Mouse (Mus musculus) midbrain, embryonic 16.5 days (tissue): Measurements from ENCODE around the gene Ryr1. TPM values are rescaled to one million over a fixed set of nuclear protein-coding genes. Genes with fewer than 3 reads are reported as not detected.
"Not testable (repeated sequence)": the region's sequence is repeated elsewhere in the genome, so short reads cannot be mapped to it uniquely, and the experiment has no call there.

Experiments
- ATAC-seq: fragments of 200-750 bp; cut with Nextera tagmentation; 2 replicates; pipeline ENCODE4 v1.8.0; 2017; ENCODE audit warnings: moderate TSS enrichment
- H3K27ac ChIP-seq: fragments of 300-500 bp; sonication (generic); 2 replicates; pipeline ENCODE4 v1.5.1; 2014; ENCODE audit warnings: mild to moderate bottlenecking, low read length, mixed read lengths
- H3K27me3 ChIP-seq: fragments of 300-500 bp; sonication (generic); 2 replicates; pipeline ENCODE4 v1.6.1; 2014; ENCODE audit warnings: low read depth, low read length, mixed read lengths; ENCODE audit not compliant: control insufficient read depth, insufficient read depth
- H3K36me3 ChIP-seq: fragments of 300-500 bp; sonication (generic); 2 replicates; pipeline ENCODE4 v1.6.1; 2014; ENCODE audit warnings: mild to moderate bottlenecking, low read length, moderate library complexity, mixed read lengths; ENCODE audit not compliant: control insufficient read depth, insufficient read depth
- H3K4me1 ChIP-seq: fragments of 300-500 bp; sonication (generic); 2 replicates; pipeline ENCODE4 v1.6.1; 2014; ENCODE audit warnings: mild to moderate bottlenecking, low read length, mixed read lengths; ENCODE audit not compliant: control insufficient read depth, insufficient read depth
- H3K4me2 ChIP-seq: fragments of 300-500 bp; sonication (generic); 2 replicates; pipeline ENCODE4 v1.6.1; 2014; ENCODE audit warnings: mild to moderate bottlenecking, low read length, mixed read lengths
- H3K4me3 ChIP-seq: fragments of 300-500 bp; sonication (generic); 2 replicates; pipeline ENCODE4 v1.5.1; 2014; ENCODE audit warnings: low read depth, mild to moderate bottlenecking, low read length, moderate library complexity, mixed read lengths
- H3K9ac ChIP-seq: fragments of 300-500 bp; sonication (generic); 2 replicates; pipeline ENCODE4 v1.6.1; 2014; ENCODE audit warnings: low read depth, low read length, mixed read lengths
- H3K9me3 ChIP-seq: fragments of 300-500 bp; sonication (generic); replicated peaks from 2 replicates; pipeline ENCODE4 v1.6.1; 2014; ENCODE audit warnings: mild to moderate bottlenecking, low read length, mixed read lengths; ENCODE audit not compliant: control insufficient read depth, poor library complexity, severe bottlenecking
- WGBS: fragments of 180-500 bp; shearing (Covaris S2); extraction: QIAGEN DNeasy Blood & Tissue Kit; methylation state at CpG from one replicate; pipeline ENCODE4 v1.1.7; 2014; 5-methylcytosine and 5-hydroxymethylcytosine counted together
- polyA plus RNA-seq: library from polyadenylated mRNA; unstranded; fragments of >200 nt; fragmentation: Nextera tagmentation; extraction: Ambion mirVana; gene quantifications from 2 replicates; pipeline ENCODE4 v1.2.1, GENCODE M21; 2015

The Ryr1 gene
- polyA plus RNA-seq, 1 experiment from 2014 or later: 14.4 TPM

- Histone ChIP-seq H3K27ac (no peak overlapping the region), H3K36me3 (no peaks in the 10 kb centered on the region), H3K9ac (no peak overlapping the region), H3K4me3 (no peak overlapping the region), H3K4me2 (no peak overlapping the region), H3K27me3 (no peaks in the 10 kb centered on the region), H3K4me1 (peaks cover 6% of the 10 kb centered on the region), H3K9me3 (no peaks in the 10 kb centered on the region)
- ATAC-seq: no peak
- 63% methylated on average over 10 of the region's 10 CpGs for WGBS
Measured at GRCm38 (mm10) chr7:29151486-29151885, 26.5 kb upstream of the Ryr1 start.

DNA sequence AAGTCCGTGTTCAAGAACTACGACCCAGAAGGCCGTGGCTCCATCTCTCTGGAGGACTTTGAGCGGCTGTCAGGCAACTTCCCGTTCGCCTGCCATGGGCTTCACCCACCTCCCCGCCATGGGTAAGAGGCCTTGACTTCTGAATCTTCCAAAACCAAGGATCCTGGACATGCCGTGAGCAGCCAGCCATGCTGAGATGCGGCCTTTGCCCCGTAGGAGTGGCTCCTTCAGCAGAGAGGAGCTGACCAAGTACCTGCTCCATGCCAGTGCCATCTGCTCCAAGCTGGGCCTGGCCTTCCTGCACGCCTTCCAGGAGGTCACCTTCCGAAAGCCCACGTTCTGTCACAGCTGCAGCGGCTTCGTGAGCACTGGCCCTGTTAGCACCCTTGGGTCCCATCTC is 23.8 kb upstream of the Ryr1 start:
- WGBS: 90% methylated on average over 15 of the region's 15 CpGs

DNA sequence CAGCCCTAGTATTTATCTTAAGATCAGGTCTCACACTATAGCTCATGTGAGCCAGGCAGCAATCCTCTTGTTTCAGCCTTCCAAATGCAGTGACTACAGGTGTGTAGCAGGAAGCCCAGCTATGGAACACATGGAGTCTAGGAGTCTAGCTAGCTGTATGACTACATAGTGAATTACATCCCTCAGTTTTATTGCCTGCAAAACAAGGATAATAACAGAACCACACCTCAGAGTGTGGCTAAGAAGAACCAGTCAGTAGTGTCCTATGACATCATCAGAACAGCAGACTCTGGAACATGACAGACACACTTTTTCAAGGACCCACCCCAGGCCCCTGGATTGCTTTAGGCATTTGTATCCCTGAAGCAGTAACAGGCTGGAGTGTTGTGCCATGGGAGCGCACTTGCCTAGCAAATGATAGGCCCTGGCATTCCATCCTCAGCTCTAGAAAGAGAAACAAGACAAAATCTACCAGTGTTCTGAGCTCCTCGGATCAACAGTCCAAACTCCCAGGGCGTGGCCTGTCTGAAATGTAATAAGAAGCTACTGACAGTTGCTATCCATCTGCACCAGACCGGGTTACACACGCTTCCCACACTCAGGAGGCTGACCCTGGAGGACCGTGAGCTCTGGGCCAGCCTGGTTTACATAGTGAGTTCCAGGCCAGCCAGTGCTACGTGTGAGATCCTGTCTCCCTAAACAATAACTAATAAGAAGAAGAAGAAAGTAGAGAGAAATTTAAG is 21.8 kb upstream of the Ryr1 start:
- no peaks in the 10 kb centered on the region for H3K4me1 ChIP-seq
- no peaks in the 10 kb centered on the region for H3K36me3 ChIP-seq
- H3K27me3 ChIP-seq: no peaks in the 10 kb centered on the region
- 87% methylated on average over 7 of the region's 7 CpGs for WGBS
- H3K9me3 ChIP-seq: no peaks in the 10 kb centered on the region
- no peak overlapping the region for H3K27ac ChIP-seq
- no peak for ATAC-seq
- no peak overlapping the region for H3K9ac ChIP-seq
- H3K4me3 ChIP-seq: no peak overlapping the region
- H3K4me2 ChIP-seq: no peak overlapping the region

More for the DNA sequence above, 23.8 kb upstream of the Ryr1 start:
- Histone ChIP-seq H3K4me3 (no peak overlapping the region), H3K27ac (no peak overlapping the region), H3K27me3 (no peaks in the 10 kb centered on the region), H3K9ac (no peak overlapping the region), H3K36me3 (no peaks in the 10 kb centered on the region), H3K4me1 (no peaks in the 10 kb centered on the region), H3K4me2 (no peak overlapping the region), H3K9me3 (no peaks in the 10 kb centered on the region)
- no peak for ATAC-seq

- WGBS: 90% methylated on average over 4 of the region's 4 CpGs
- H3K36me3 ChIP-seq: no peaks in the 10 kb centered on the region
- no peaks in the 10 kb centered on the region for H3K27me3 ChIP-seq
- H3K4me2 ChIP-seq: no peak overlapping the region
- no peak overlapping the region for H3K9ac ChIP-seq
- no peaks in the 10 kb centered on the region for H3K4me1 ChIP-seq
- no peak overlapping the region for H3K27ac ChIP-seq
- ATAC-seq: no peak
- H3K9me3 ChIP-seq: no peaks in the 10 kb centered on the region
- no peak overlapping the region for H3K4me3 ChIP-seq
Measured at GRCm38 (mm10) chr7:29144006-29144405, 19.0 kb upstream of the Ryr1 start.

DNA sequence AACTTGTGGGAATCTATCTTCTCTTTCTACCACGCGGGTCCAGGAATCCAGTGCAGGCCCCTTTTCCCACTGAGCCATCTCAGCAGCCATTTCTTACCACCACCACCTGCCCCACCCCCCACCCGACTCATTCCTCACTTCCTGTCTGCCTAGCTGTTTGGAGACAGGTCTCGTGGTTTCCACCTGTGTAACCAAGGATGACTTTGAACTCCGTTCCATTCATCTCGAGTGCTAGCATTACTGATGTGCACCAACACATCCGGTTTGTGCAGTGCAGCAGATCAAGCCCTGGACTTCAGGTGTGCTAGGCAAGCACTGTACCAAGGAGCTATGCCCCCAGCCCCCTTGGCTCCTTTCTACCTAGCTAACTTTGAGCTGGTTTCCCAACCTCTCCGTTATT is 16.4 kb upstream of the Ryr1 start:
- no peak overlapping the region for H3K4me3 ChIP-seq
- no peak overlapping the region for H3K27ac ChIP-seq
- H3K9me3 ChIP-seq: no peaks in the 10 kb centered on the region
- no peak overlapping the region for H3K9ac ChIP-seq
- ATAC-seq: no peak
- no peaks in the 10 kb centered on the region for H3K27me3 ChIP-seq
- no peaks in the 10 kb centered on the region for H3K36me3 ChIP-seq
- H3K4me1 ChIP-seq: no peaks in the 10 kb centered on the region
- no peak overlapping the region for H3K4me2 ChIP-seq
- WGBS: 88% methylated on average over 8 of the region's 8 CpGs

- not testable (repeated sequence) for ATAC-seq
Measured at GRCm38 (mm10) chr7:29139237-29139636, 14.3 kb upstream of the Ryr1 start.

GRCm38 (mm10) chr7:29137429-29137828 is 12.4 kb upstream of the Ryr1 start:
- peaks cover 3% of the 10 kb centered on the region for H3K27me3 ChIP-seq
- H3K4me1 ChIP-seq: peaks cover 5% of the 10 kb centered on the region; the same call in 1 of the 2 replicates
- H3K4me3 ChIP-seq: no peak overlapping the region
- no peak for ATAC-seq
- H3K27ac ChIP-seq: no peak overlapping the region
- H3K9me3 ChIP-seq: no peaks in the 10 kb centered on the region
- no peak overlapping the region for H3K4me2 ChIP-seq
- no peaks in the 10 kb centered on the region for H3K36me3 ChIP-seq
- 51% methylated on average over 16 of the region's 16 CpGs for WGBS
- H3K9ac ChIP-seq: no peak overlapping the region

More at GRCm38 (mm10) chr7:29139237-29139636, 14.3 kb upstream of the Ryr1 start:
- H3K4me3 ChIP-seq, H3K4me1 ChIP-seq, H3K27ac ChIP-seq, H3K9ac ChIP-seq, H3K27me3 ChIP-seq, H3K9me3 ChIP-seq, H3K4me2 ChIP-seq, H3K36me3 ChIP-seq: not testable (repeated sequence)
- 92% methylated on average over 3 of the region's 4 CpGs for WGBS

GRCm38 (mm10) chr7:29134693-29135386 is 9.9 kb upstream of the Ryr1 start, which contains the start of gene Rasgrp4:
Gene Rasgrp4, plus strand, starts transcription at chr7:29134851.
- Histone ChIP-seq H3K4me3 (peak within 1 kb of the TSS; percentile 28), H3K27ac (no peak within 1 kb of the TSS), H3K4me2 (peak within 1 kb of the TSS; percentile 58), H3K9me3 (no peaks in the 10 kb centered on the region), H3K27me3 (peaks cover 3% of the 10 kb centered on the region), H3K9ac (peak within 1 kb of the TSS; percentile 48; the same call in 1 of the 2 replicates), H3K36me3 (no peaks in the 10 kb centered on the region), H3K4me1 (peaks cover 5% of the 10 kb centered on the region; the same call in 1 of the 2 replicates)
- no peak for ATAC-seq
- 3% methylated on average over 16 of the region's 20 CpGs for WGBS

- H3K27me3 ChIP-seq: peaks cover 3% of the 10 kb centered on the region
- ATAC-seq: no peak
- no peak overlapping the region for H3K27ac ChIP-seq
- H3K4me2 ChIP-seq: peak overlapping the region; percentile 58
- peak overlapping the region; percentile 28; the same call in 1 of the 2 replicates for H3K4me3 ChIP-seq
- H3K9ac ChIP-seq: 0 out of 2 replicates have a peak overlapping the region, but pooled peaks have one; percentile 48
- H3K36me3 ChIP-seq: no peaks in the 10 kb centered on the region
- H3K4me1 ChIP-seq: peaks cover 5% of the 10 kb centered on the region; the same call in 1 of the 2 replicates
- no peaks in the 10 kb centered on the region for H3K9me3 ChIP-seq
- WGBS: 3% methylated on average over 4 of the region's 4 CpGs
Measured at GRCm38 (mm10) chr7:29134230-29134629, 9.3 kb upstream of the Ryr1 start.
